ENCODE assay signal across 8 mouse cellular contexts in genomic region chr17:70794291-70794690, GRCm38 (mm10). TPM values are rescaled to one million over a fixed set of nuclear protein-coding genes. Genes with fewer than 3 reads are reported as not detected.
DNase-seq lines count a peak whose midpoint lies in the region; ATAC-seq and TF ChIP-seq lines count a peak whose summit lies in the region.

No protein-coding gene starts in this region.

- no peak for TF ChIP-seq POLR2A in ES-Bruce4 (IDR thresholded peaks at IDR 0.05; ENCODE audit: insufficient read depth, low read length)
- no peak for TF ChIP-seq POLR2A in brain, embryonic 14.5 days (IDR thresholded peaks at IDR 0.05; ENCODE audit: borderline replicate concordance, extremely low read depth, insufficient read depth, insufficient read length, poor library complexity, severe bottlenecking)

- H3K36me3 ChIP-seq in ES-Bruce4 (ENCODE audit: control insufficient read depth, insufficient read depth, low read length, poor library complexity, severe bottlenecking): no peaks in the 10 kb centered on the region
- H3K36me3 ChIP-seq in intestine, embryonic 14.5 days (ENCODE audit: control insufficient read depth, insufficient read depth, low read length): no peaks in the 10 kb centered on the region
- H3K36me3 ChIP-seq in midbrain, embryonic 12.5 days: no peaks in the 10 kb centered on the region

- peak; percentile 80 for ATAC-seq in intestine, embryonic 14.5 days (replicated peaks; ENCODE audit: low FRiP score, low TSS enrichment, low read depth)
- ATAC-seq in midbrain, embryonic 12.5 days (ENCODE audit: low FRiP score, low read depth): peak; percentile 78
- no peak for ATAC-seq in megakaryocyte, adult 5-6 weeks (ENCODE audit: poor library complexity, severe bottlenecking)

- H3K4me1 ChIP-seq in ES-Bruce4 (ENCODE audit: control insufficient read depth, insufficient read depth, low read length): peaks cover 3% of the 10 kb centered on the region
- peaks cover 8% of the 10 kb centered on the region for H3K4me1 ChIP-seq in intestine, embryonic 14.5 days (replicated peaks; ENCODE audit: control insufficient read depth, insufficient read depth, low read length)
- H3K4me1 ChIP-seq in midbrain, embryonic 12.5 days: peaks cover 10% of the 10 kb centered on the region

- DNase-seq in brain, embryonic 14.5 days (ENCODE audit: low read depth): peak; percentile 84
- peak; percentile 28 for DNase-seq in gastrocnemius, postnatal 14 days
- peak; percentile 67 for DNase-seq in intestine, embryonic 14.5 days (ENCODE audit: low spot score)
- no peak for DNase-seq in T-cell, adult 2 months (ENCODE audit: low spot score)
- DNase-seq in kidney, adult 8-10 months: no peak

- intact Hi-C loops in gastrocnemius, postnatal 14 days (cut with DNase I; ENCODE audit: low total_unique reads): no loop called here

- peak overlapping the region; percentile 14 for H3K4me2 ChIP-seq in intestine, embryonic 14.5 days (ENCODE audit: low read length)
- H3K4me2 ChIP-seq in midbrain, embryonic 12.5 days (replicated peaks): peak overlapping the region; percentile 23

- no peak overlapping the region for H3K9ac ChIP-seq in ES-Bruce4 (ENCODE audit: low read depth, poor library complexity, severe bottlenecking)
- no peak overlapping the region for H3K9ac ChIP-seq in intestine, embryonic 14.5 days (ENCODE audit: low read length)
- no peak overlapping the region for H3K9ac ChIP-seq in midbrain, embryonic 12.5 days (replicated peaks)

- TF ChIP-seq EP300 in ES-Bruce4 (IDR thresholded peaks at IDR 0.05; ENCODE audit: insufficient read depth, low read depth, low read length): no peak

- WGBS in intestine, embryonic 14.5 days: 8% methylated on average over 7 of the region's 7 CpGs
- WGBS in midbrain, embryonic 12.5 days: 4% methylated on average over 7 of the region's 7 CpGs

- H3K4me3 ChIP-seq in ES-Bruce4 (ENCODE audit: low read depth, low read length): no peak overlapping the region
- H3K4me3 ChIP-seq in intestine, embryonic 14.5 days (ENCODE audit: low read depth, low read length): no peak overlapping the region
- H3K4me3 ChIP-seq in midbrain, embryonic 12.5 days: no peak overlapping the region

- no peak for TF ChIP-seq CTCF in ES-Bruce4 (IDR thresholded peaks at IDR 0.05; ENCODE audit: low read depth, low read length)
- no peak for TF ChIP-seq CTCF in brain, embryonic 14.5 days (IDR thresholded peaks at IDR 0.05; ENCODE audit: borderline replicate concordance, extremely low read depth, insufficient read depth, insufficient read length)

- no peaks in the 10 kb centered on the region for H3K9me3 ChIP-seq in ES-Bruce4 (replicated peaks; ENCODE audit: control insufficient read depth, insufficient read depth, low read length, poor library complexity, severe bottlenecking)
- no peaks in the 10 kb centered on the region for H3K9me3 ChIP-seq in intestine, embryonic 14.5 days (ENCODE audit: control insufficient read depth, low read length)
- no peaks in the 10 kb centered on the region for H3K9me3 ChIP-seq in midbrain, embryonic 12.5 days

- H3K27me3 ChIP-seq in ES-Bruce4 (ENCODE audit: control insufficient read depth, insufficient read depth, low read length, poor library complexity, severe bottlenecking): no peaks in the 10 kb centered on the region
- no peaks in the 10 kb centered on the region for H3K27me3 ChIP-seq in intestine, embryonic 14.5 days (replicated peaks; ENCODE audit: control insufficient read depth, insufficient read depth, low read length)
- no peaks in the 10 kb centered on the region for H3K27me3 ChIP-seq in midbrain, embryonic 12.5 days

- H3K27ac ChIP-seq in ES-Bruce4 (ENCODE audit: insufficient read depth, low read length): peak overlapping the region; percentile 0; the same call in 1 of the 2 replicates
- peak overlapping the region; percentile 29; the same call in 1 of the 2 replicates for H3K27ac ChIP-seq in intestine, embryonic 14.5 days (ENCODE audit: low read depth)
- peak overlapping the region; percentile 76 for H3K27ac ChIP-seq in midbrain, embryonic 12.5 days (replicated peaks)

RNA-seq across cellular contexts. Expression of gene Tgif1, which starts 59.1 kb away (rescaled TPM):
- polyA plus RNA-seq in ES-Bruce4 (2011; ENCODE audit: insufficient read depth, insufficient read length, low read depth, missing spikeins): 218 and 227 TPM in 2 replicates
- 17.2 and 19.2 TPM in 2 replicates for polyA plus RNA-seq in brain, embryonic 14.5 days (2012; rRNA removed)
- total RNA-seq in gastrocnemius, postnatal 14 days (2021): 1 to 10 TPM; 7.2 to 7.3 TPM
- 56.1 and 58.4 TPM in 2 replicates for polyA plus RNA-seq in intestine, embryonic 14.5 days (2014; fragmentation: Nextera tagmentation; extraction: Ambion mirVana)
- 50.1 and 58.9 TPM in 2 replicates for polyA plus RNA-seq in midbrain, embryonic 12.5 days (2016; fragmentation: Nextera tagmentation; extraction: Ambion mirVana)
- 30.7 and 40.4 TPM in 2 replicates for total RNA-seq in megakaryocyte, adult 5-6 weeks (2015)
- total RNA-seq in megakaryocyte, adult 5-6 weeks (2017): 15.8 and 21.6 TPM in 2 replicates

Comparison
In these comparisons a context has a peak if more than half of its experiments do, and no peak if none do; other contexts are left out.
1. H3K27ac ChIP-seq: peak in every context shown above with its lines; median percentile 76 in midbrain, embryonic 12.5 days; 29 in intestine, embryonic 14.5 days; 0 in ES-Bruce4.
2. DNase-seq: peak in brain, embryonic 14.5 days (single experiment), gastrocnemius, postnatal 14 days (single experiment) and intestine, embryonic 14.5 days (single experiment); none in T-cell, adult 2 months (single experiment) and kidney, adult 8-10 months (0 of 2).